Mouse (Mus musculus): ENCODE measurements around the gene Myh11.

The Myh11 gene

DNA sequence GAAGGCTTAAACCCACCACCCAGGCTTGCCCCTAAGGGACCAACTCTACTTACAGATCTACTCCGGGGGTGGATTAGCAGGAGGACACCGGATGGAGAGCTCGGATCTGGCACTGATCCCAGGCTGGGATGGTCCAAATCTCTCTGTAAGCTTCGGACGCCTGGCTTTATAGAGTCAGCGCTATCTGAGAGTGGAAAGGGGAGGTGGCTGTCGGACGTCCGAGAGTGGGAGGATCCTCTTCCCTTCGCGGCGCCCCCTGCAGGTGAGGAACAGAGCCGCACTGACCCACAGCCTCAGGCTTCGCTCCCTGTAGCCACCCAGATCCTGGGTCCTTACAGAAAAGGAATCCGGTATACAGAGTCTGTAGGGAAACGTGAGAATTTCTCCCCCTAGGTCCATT is at the start of gene Myh11:
TSS of gene Myh11 (minus strand) at position 150 of the 400 bp plus-strand sequence.
- no peaks in the 10 kb centered on the region for H3K27me3 ChIP-seq (ENCODE audit: control insufficient read depth, insufficient read depth, low read length, poor library complexity, severe bottlenecking)
- peak; percentile 25 for DNase-seq (ENCODE audit: low read depth, low spot score)

GRCm38 (mm10) chr16:14328156-14328555 is 37.0 kb upstream of the Myh11 start:
- Histone ChIP-seq H3K27me3 (ENCODE audit: control insufficient read depth, insufficient read depth, low read length, poor library complexity, severe bottlenecking) (no peaks in the 10 kb centered on the region), H3K36me3 (ENCODE audit: control insufficient read depth, insufficient read depth, low read length, poor library complexity, severe bottlenecking) (no peaks in the 10 kb centered on the region)
- DNase-seq (ENCODE audit: low read depth, low spot score): no peak

More for the DNA sequence above, at the start of gene Myh11:
- no peaks in the 10 kb centered on the region for H3K36me3 ChIP-seq (ENCODE audit: control insufficient read depth, insufficient read depth, low read length, poor library complexity, severe bottlenecking)

DNA sequence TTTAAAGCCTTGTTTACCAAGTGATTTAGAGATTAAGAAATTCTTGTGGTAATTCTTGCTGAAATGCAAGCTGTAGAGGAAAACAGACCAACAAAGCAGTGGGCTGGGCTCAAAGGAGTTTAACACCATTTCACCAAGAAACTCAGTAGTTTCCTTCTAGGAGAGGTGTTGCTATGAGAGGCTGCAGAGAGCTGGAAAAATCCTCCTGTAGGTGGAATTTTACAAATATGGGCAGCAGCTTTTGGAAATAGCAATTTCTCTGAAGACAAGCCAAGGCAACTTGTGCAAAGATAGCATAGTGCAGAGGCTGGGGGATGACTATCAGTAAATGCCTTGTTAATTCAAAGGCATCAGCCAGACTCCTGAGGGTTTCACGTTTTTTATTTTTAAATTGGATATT is 29.3 kb upstream of the Myh11 start:
- no peaks in the 10 kb centered on the region for H3K27me3 ChIP-seq (ENCODE audit: control insufficient read depth, insufficient read depth, low read length, poor library complexity, severe bottlenecking)

GRCm38 (mm10) chr16:14319681-14320080 is 28.5 kb upstream of the Myh11 start:
- DNase-seq (ENCODE audit: low read depth, low spot score): no peak
- Histone ChIP-seq H3K27me3 (ENCODE audit: control insufficient read depth, insufficient read depth, low read length, poor library complexity, severe bottlenecking) (no peaks in the 10 kb centered on the region), H3K36me3 (ENCODE audit: control insufficient read depth, insufficient read depth, low read length, poor library complexity, severe bottlenecking) (no peaks in the 10 kb centered on the region)

More for the DNA sequence above, 29.3 kb upstream of the Myh11 start:
- DNase-seq (ENCODE audit: low read depth, low spot score): no peak
- H3K36me3 ChIP-seq (ENCODE audit: control insufficient read depth, insufficient read depth, low read length, poor library complexity, severe bottlenecking): no peaks in the 10 kb centered on the region

GRCm38 (mm10) chr16:14316884-14317876 is 26.0 kb upstream of the Myh11 start, which contains the start of gene Fopnl:
Fopnl (minus strand) TSS chr16:14317405.
- Histone ChIP-seq H3K27me3 (ENCODE audit: control insufficient read depth, insufficient read depth, low read length, poor library complexity, severe bottlenecking) (no peaks in the 10 kb centered on the region), H3K36me3 (ENCODE audit: control insufficient read depth, insufficient read depth, low read length, poor library complexity, severe bottlenecking) (no peaks in the 10 kb centered on the region)
- peak; percentile 98 for DNase-seq (ENCODE audit: low read depth, low spot score)

GRCm38 (mm10) chr16:14312914-14313313 is 21.7 kb upstream of the Myh11 start:
- H3K36me3 ChIP-seq (ENCODE audit: control insufficient read depth, insufficient read depth, low read length, poor library complexity, severe bottlenecking): peaks cover 2% of the 10 kb centered on the region; the same call in 1 of the 2 replicates
- no peaks in the 10 kb centered on the region for H3K27me3 ChIP-seq (ENCODE audit: control insufficient read depth, insufficient read depth, low read length, poor library complexity, severe bottlenecking)
- DNase-seq (ENCODE audit: low read depth, low spot score): no peak

GRCm38 (mm10) chr16:14311371-14311770 is 20.2 kb upstream of the Myh11 start:
- Histone ChIP-seq H3K27me3 (ENCODE audit: control insufficient read depth, insufficient read depth, low read length, poor library complexity, severe bottlenecking) (no peaks in the 10 kb centered on the region), H3K36me3 (ENCODE audit: control insufficient read depth, insufficient read depth, low read length, poor library complexity, severe bottlenecking) (peaks cover 2% of the 10 kb centered on the region; the same call in 1 of the 2 replicates)
- peak; percentile 78 for DNase-seq (ENCODE audit: low read depth, low spot score)

DNA sequence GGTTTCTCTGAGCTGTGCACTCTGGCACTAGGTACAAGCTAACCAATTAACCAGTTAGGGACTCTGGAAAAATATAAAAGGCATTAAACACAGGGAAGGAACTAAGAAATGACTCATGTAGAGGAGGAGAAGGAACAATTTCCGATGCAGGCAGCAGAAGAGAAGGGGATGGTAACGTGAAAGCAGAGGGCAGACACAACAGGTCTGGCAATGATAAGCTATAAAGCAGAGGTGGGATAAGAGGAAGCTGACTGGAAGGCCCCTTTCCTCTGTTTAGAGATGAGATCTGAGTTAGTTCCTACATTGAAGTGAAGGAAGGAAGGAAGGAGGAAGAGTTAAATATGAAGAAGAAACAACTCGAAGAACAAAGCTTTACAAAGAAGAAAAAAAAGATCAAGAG is 18.7 kb upstream of the Myh11 start:
- no peak for DNase-seq (ENCODE audit: low read depth, low spot score)
- Histone ChIP-seq H3K36me3 (ENCODE audit: control insufficient read depth, insufficient read depth, low read length, poor library complexity, severe bottlenecking) (peaks cover 2% of the 10 kb centered on the region; the same call in 1 of the 2 replicates), H3K27me3 (ENCODE audit: control insufficient read depth, insufficient read depth, low read length, poor library complexity, severe bottlenecking) (no peaks in the 10 kb centered on the region)

DNA sequence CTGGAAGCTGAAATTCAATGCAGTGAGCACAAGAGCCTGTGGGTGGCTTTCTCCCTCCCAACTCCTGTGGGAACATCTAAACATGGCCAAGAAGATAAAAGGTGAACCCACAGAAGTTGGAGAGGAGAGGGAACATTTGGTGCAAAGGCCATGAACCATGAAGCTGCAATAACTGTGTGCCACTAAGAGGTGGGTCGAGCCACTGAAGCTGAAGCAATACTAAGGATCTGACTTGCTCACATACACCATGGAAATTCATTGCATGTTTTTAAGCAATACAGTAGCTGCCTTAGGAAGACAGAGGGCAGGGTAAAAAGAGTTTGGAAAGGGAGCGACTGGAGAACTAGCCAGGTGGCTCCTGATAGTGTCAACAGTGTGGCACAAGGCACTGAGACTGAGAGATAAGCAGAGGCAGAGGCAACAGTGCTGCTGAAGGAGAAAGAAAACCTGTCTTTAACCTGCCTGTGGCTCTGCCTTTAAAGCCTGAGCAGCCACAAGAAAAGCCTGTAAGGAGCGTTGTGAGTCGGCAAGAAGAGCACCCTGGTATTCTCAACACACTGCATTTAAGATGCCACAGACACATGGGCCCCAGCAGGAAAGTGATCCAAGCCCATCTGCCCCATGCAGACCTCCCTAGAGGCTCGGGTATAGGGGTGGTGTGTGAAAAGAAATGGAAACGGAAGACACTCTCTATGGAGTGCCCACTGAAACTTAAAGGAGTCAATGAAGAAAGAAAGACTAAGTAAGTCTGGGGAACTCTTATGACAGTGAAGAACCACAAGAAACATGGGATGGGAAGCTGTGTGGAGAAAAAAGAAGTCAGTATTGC is 17.3 kb upstream of the Myh11 start:
- DNase-seq (ENCODE audit: low read depth, low spot score): no peak
- Histone ChIP-seq H3K27me3 (ENCODE audit: control insufficient read depth, insufficient read depth, low read length, poor library complexity, severe bottlenecking) (no peaks in the 10 kb centered on the region), H3K36me3 (ENCODE audit: control insufficient read depth, insufficient read depth, low read length, poor library complexity, severe bottlenecking) (peaks cover 4% of the 10 kb centered on the region)

GRCm38 (mm10) chr16:14307373-14307772 is 16.2 kb upstream of the Myh11 start:
- DNase-seq (ENCODE audit: low read depth, low spot score): no peak
- H3K27me3 ChIP-seq (ENCODE audit: control insufficient read depth, insufficient read depth, low read length, poor library complexity, severe bottlenecking): no peaks in the 10 kb centered on the region

DNA sequence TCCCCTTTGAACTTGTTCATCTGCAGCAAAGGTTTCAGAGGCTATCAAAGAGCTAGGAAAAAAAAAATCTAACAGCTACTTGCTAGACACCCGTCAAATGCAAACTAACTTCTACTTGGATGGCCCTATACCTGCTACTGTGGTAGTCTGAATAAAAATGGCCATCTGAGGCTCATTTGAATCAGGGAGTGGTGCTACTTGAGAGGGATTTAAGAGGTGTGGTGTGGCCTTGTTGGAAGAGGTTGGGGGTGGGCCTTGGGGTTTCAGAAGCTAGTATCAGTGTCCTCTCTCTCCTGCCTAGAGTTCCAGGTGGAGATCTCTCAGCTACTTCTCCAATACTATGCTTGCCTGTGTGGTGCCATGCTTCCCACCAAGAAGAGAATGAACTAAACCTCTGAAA is 15.3 kb upstream of the Myh11 start:
- no peaks in the 10 kb centered on the region for H3K27me3 ChIP-seq (ENCODE audit: control insufficient read depth, insufficient read depth, low read length, poor library complexity, severe bottlenecking)
- DNase-seq (ENCODE audit: low read depth, low spot score): no peak

More at GRCm38 (mm10) chr16:14307373-14307772, 16.2 kb upstream of the Myh11 start:
- H3K36me3 ChIP-seq (ENCODE audit: control insufficient read depth, insufficient read depth, low read length, poor library complexity, severe bottlenecking): peaks cover 4% of the 10 kb centered on the region

DNA sequence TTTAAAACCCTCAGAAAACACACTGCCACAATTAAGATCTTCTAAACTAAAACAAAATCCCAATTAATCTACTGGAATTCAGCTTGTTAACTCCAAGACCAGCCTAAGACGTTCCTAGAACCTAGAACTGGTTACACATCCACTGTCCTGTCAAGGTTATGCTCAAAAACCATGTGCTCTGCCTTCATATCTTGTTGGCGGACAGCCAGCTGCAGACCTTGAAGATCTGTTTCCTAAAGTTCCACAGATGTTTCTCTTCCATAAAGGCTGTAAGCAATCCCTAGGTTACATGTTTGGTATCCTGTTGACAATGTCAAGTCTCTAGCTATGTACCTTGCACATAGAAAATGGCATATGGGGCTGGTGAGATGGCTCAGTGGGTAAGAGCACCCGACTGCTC is 13.6 kb upstream of the Myh11 start:
- Histone ChIP-seq H3K36me3 (ENCODE audit: control insufficient read depth, insufficient read depth, low read length, poor library complexity, severe bottlenecking) (peaks cover 5% of the 10 kb centered on the region), H3K27me3 (ENCODE audit: control insufficient read depth, insufficient read depth, low read length, poor library complexity, severe bottlenecking) (no peaks in the 10 kb centered on the region)
- DNase-seq (ENCODE audit: low read depth, low spot score): no peak

More for the DNA sequence above, 15.3 kb upstream of the Myh11 start:
- peaks cover 5% of the 10 kb centered on the region for H3K36me3 ChIP-seq (ENCODE audit: control insufficient read depth, insufficient read depth, low read length, poor library complexity, severe bottlenecking)

- Histone ChIP-seq H3K27me3 (ENCODE audit: control insufficient read depth, insufficient read depth, low read length, poor library complexity, severe bottlenecking) (no peaks in the 10 kb centered on the region), H3K36me3 (ENCODE audit: control insufficient read depth, insufficient read depth, low read length, poor library complexity, severe bottlenecking) (peaks cover 8% of the 10 kb centered on the region)
- DNase-seq (ENCODE audit: low read depth, low spot score): no peak
Measured at GRCm38 (mm10) chr16:14303676-14304075, 12.5 kb upstream of the Myh11 start.

- Histone ChIP-seq H3K27me3 (ENCODE audit: control insufficient read depth, insufficient read depth, low read length, poor library complexity, severe bottlenecking) (no peaks in the 10 kb centered on the region), H3K36me3 (ENCODE audit: control insufficient read depth, insufficient read depth, low read length, poor library complexity, severe bottlenecking) (peaks cover 8% of the 10 kb centered on the region)
- DNase-seq (ENCODE audit: low read depth, low spot score): no peak
Measured at GRCm38 (mm10) chr16:14303148-14303547, 12.0 kb upstream of the Myh11 start.

Data from splenic B cell, adult 2 months (primary cell).